Comparison of ENCODE assay signal across 7 mouse cellular contexts in the genomic region with DNA sequence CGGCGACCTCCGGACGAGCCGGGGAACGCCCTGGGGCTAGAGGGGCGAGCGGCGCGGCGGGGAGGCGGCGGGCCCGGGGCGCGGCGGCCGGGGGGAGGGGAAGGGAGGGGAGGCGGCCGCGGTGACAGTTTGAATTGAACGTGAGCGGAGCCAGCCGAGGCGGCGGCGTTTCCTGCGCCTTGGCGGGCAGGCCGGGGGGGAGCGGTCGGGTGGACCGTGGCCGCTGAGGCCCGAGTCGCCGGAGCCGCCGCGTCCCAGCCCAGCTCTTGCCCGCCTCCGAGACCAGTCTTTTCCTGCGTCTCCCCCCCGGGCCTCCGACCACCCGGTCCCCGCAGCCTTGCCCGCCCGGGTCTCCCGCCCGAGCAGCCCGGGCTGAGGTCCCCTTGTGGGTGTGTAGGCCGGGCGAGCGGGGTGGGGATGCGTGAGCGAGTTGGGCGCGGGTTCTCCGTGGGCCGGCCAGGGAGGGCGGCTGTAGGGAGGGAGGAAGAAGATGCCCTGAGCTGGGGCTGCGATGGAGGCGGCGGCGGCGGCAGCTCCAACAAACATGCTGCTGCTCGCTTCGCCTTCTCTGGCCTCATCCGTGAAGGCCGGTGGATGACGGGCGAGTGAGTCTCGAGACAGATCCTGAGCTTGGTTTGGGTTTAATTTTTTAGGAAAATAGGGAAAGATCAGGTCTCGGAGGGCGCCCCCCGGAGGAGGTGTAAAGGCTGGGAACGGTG. TPM values are rescaled to one million over a fixed set of nuclear protein-coding genes. Genes with fewer than 3 reads are reported as not detected.
DNase-seq lines count a peak whose midpoint lies in the region; ATAC-seq lines count a peak whose summit lies in the region.

No protein-coding gene starts in this region.

- H3K27me3 ChIP-seq in hindbrain, embryonic 14.5 days (ENCODE audit: control insufficient read depth, insufficient read depth, low read length) = no peaks in the 10 kb centered on the region

- H3K4me2 ChIP-seq in hindbrain, embryonic 14.5 days (replicated peaks) = peak overlapping the region; percentile 58

- H3K27ac ChIP-seq in hindbrain, embryonic 14.5 days = peak overlapping the region; percentile 99

- peak overlapping the region; percentile 73 for H3K4me3 ChIP-seq in hindbrain, embryonic 14.5 days (replicated peaks; ENCODE audit: low read length)

- H3K36me3 ChIP-seq in hindbrain, embryonic 14.5 days (replicated peaks; ENCODE audit: control insufficient read depth, insufficient read depth) = no peaks in the 10 kb centered on the region

- ATAC-seq in hindbrain, embryonic 14.5 days (ENCODE audit: low FRiP score) = peak; percentile 61

- peak overlapping the region; percentile 88 for H3K9ac ChIP-seq in hindbrain, embryonic 14.5 days

- DNase-seq in adrenal gland, adult (ENCODE audit: inconsistent age in 2 of 2, low spot score in 1 of 2) = peak; percentile 75 to 90
- peak; percentile 63 to 70 for DNase-seq in cerebellum, postnatal 36 days
- peak; percentile 57 to 63 for DNase-seq in frontal cortex, postnatal 36 days (ENCODE audit: low spot score in 2 of 2)
- peak; percentile 48 for DNase-seq in hindbrain, embryonic 14.5 days (ENCODE audit: low spot score)
- DNase-seq in left cerebral cortex, adult 18-20 months (ENCODE audit: low spot score in 2 of 2) = peak; percentile 56 to 63
- peak; percentile 71 to 72 for DNase-seq in lung, postnatal 4 days
- DNase-seq in right cerebral cortex, adult 18-20 months = peak; percentile 62

- H3K4me1 ChIP-seq in hindbrain, embryonic 14.5 days (replicated peaks; ENCODE audit: control insufficient read depth, insufficient read depth, low read length) = peaks cover 28% of the 10 kb centered on the region

- under 1% methylated on average over 50 of the region's 78 CpGs for WGBS in hindbrain, embryonic 14.5 days

- H3K9me3 ChIP-seq in hindbrain, embryonic 14.5 days (ENCODE audit: control insufficient read depth, low read length) = no peaks in the 10 kb centered on the region

RNA-seq across cellular contexts. Expression of a gene that starts 0.7 kb away (rescaled TPM):
- polyA plus RNA-seq in hindbrain, embryonic 14.5 days (2014; fragmentation: Nextera tagmentation; extraction: Ambion mirVana) = 255 and 279 TPM in 2 replicates
- total RNA-seq in left cerebral cortex, adult 18-20 months (2021) = 100 to 1,000 TPM; 360 to 378 TPM

Comparison
In these comparisons a context has a peak if more than half of its experiments do, and no peak if none do; other contexts are left out.
1. Peak in every context shown above with its lines: DNase-seq, ATAC-seq, H3K4me3 ChIP-seq and H3K27ac ChIP-seq.